Mouse (Mus musculus) heart, adult 2 months (tissue): ENCODE results near the gene Jag1.

Source experiments
- CTCF ChIP-seq: fragments of 200-600 bp; IDR thresholded peaks from 2 replicates; pipeline ENCODE4 v1.8.1; 2022; ENCODE audit warnings: antibody characterized with exemption, mild to moderate bottlenecking, moderate library complexity
- POLR2A ChIP-seq: fragments of 200-500 bp; IDR thresholded peaks from 2 replicates; pipeline ENCODE4 v1.6.1; 2011; ENCODE audit warnings: mild to moderate bottlenecking, low read depth, low read length, control low read depth; ENCODE audit not compliant: insufficient read depth

GRCm38 (mm10) chr2:137085257-137085656, 31.2 kb downstream of the Jag1 start:
- TF ChIP-seq CTCF (no peak), POLR2A (no peak)
